Mouse (Mus musculus): Measurements from ENCODE around the gene Slc9a5.

DNA sequence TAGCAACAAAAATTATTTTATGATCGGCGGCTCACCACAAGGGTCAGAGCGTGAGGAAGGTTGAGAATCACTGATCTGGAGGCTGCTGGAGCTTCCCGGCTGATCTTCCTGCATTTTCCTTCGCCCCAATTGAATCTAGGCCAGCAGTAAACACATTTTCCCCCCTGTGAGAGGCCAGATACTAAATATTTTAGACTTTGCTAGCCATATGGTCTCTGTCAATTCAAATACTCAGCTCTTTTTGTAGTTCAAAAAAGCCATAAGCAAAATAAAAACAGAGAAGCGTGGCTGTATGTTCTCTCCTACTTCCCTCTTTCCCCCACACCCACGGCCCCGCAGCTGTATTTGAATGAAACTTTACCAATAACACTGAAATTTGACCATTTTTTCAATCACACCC lies 54.8 kb downstream of the Slc9a5 start:
- TF ChIP-seq POLR2A (IDR thresholded peaks at IDR 0.05; ENCODE audit: low read depth, low read length): no peak
- TF ChIP-seq CTCF (IDR thresholded peaks at IDR 0.05; ENCODE audit: borderline replicate concordance, insufficient read depth, low read length): no peak

Data from embryonic fibroblast, embryonic 13.5 days (primary cell).